Mouse (Mus musculus): ENCODE data around the gene Susd6. TPM values are rescaled to one million over a fixed set of nuclear protein-coding genes. Genes with fewer than 3 reads are reported as not detected.

The Susd6 gene
- polyA plus RNA-seq, 1 experiment, result 47.4 TPM

- no peak for DNase-seq (ENCODE audit: low spot score)
These were observed 87.1 kb downstream of the Susd6 start for GRCm38 (mm10) chr12:80877215-80878092.

GRCm38 (mm10) chr12:80878093-80878430 lies 87.8 kb downstream of the Susd6 start:
- DNase-seq (ENCODE audit: low spot score), result no peak

GRCm38 (mm10) chr12:80878653-80879052 lies 88.3 kb downstream of the Susd6 start:
- no peak for DNase-seq (ENCODE audit: low spot score)

- DNase-seq (ENCODE audit: low spot score), result no peak
These were observed 89.0 kb downstream of the Susd6 start for GRCm38 (mm10) chr12:80879267-80879666.

GRCm38 (mm10) chr12:80881121-80881520 lies 90.8 kb downstream of the Susd6 start:
- no peak for DNase-seq (ENCODE audit: low spot score)

GRCm38 (mm10) chr12:80883278-80883677 lies 93.0 kb downstream of the Susd6 start:
- DNase-seq (ENCODE audit: low spot score), result no peak

- DNase-seq (ENCODE audit: low spot score), result no peak
These were observed 93.6 kb downstream of the Susd6 start for GRCm38 (mm10) chr12:80883881-80884280.

- DNase-seq (ENCODE audit: low spot score), result no peak
These were observed 95.3 kb downstream of the Susd6 start for GRCm38 (mm10) chr12:80885301-80886288.

- DNase-seq (ENCODE audit: low spot score), result no peak
These were observed 96.7 kb downstream of the Susd6 start for GRCm38 (mm10) chr12:80887036-80887435.

GRCm38 (mm10) chr12:80889331-80889730 lies 99.0 kb downstream of the Susd6 start:
- no peak for DNase-seq (ENCODE audit: low spot score)

GRCm38 (mm10) chr12:80891074-80891473 lies 100.8 kb downstream of the Susd6 start:
- DNase-seq (ENCODE audit: low spot score), result no peak

- no peak for DNase-seq (ENCODE audit: low spot score)
These were observed 103.6 kb downstream of the Susd6 start for GRCm38 (mm10) chr12:80893720-80894494.

GRCm38 (mm10) chr12:80894973-80895570 lies 104.8 kb downstream of the Susd6 start:
- DNase-seq (ENCODE audit: low spot score), result no peak

- no peak for DNase-seq (ENCODE audit: low spot score)
These were observed 119.3 kb downstream of the Susd6 start for GRCm38 (mm10) chr12:80909631-80910030.

GRCm38 (mm10) chr12:80917764-80918163 lies 127.5 kb downstream of the Susd6 start:
- no peak for DNase-seq (ENCODE audit: low spot score)

- DNase-seq (ENCODE audit: low spot score), result no peak
These were observed 131.0 kb downstream of the Susd6 start for GRCm38 (mm10) chr12:80921301-80921700.

- DNase-seq (ENCODE audit: low spot score), result no peak
These were observed 132.6 kb downstream of the Susd6 start for GRCm38 (mm10) chr12:80922869-80923268.

- no peak for DNase-seq (ENCODE audit: low spot score)
These were observed 133.3 kb downstream of the Susd6 start for GRCm38 (mm10) chr12:80923602-80924001.

GRCm38 (mm10) chr12:80924205-80924604 lies 133.9 kb downstream of the Susd6 start:
- DNase-seq (ENCODE audit: low spot score), result no peak

- no peak for DNase-seq (ENCODE audit: low spot score)
These were observed 135.6 kb downstream of the Susd6 start for GRCm38 (mm10) chr12:80925919-80926318.

GRCm38 (mm10) chr12:80926550-80926949 lies 136.2 kb downstream of the Susd6 start:
- DNase-seq (ENCODE audit: low spot score), result no peak
